Mouse (Mus musculus) adrenal gland, postnatal 4 days (tissue): ENCODE results near the gene 1700030J22Rik. TPM values are rescaled to one million over a fixed set of nuclear protein-coding genes. Genes with fewer than 3 reads are reported as not detected.
A peak's percentile ranks its signal among the peaks of the same experiment; 100 is the strongest.

Experiments used
- DNase-seq, 2 experiments: peaks; one replicate each; pipeline ENCODE4 v3.0.0; 2021 to 2022; ENCODE audit warnings: low spot score in 2 of 2, mixed read lengths in 2 of 2
- total RNA-seq, 2 experiments: library from RNA; stranded (reverse); gene quantifications; 2 replicates each; pipeline ENCODE4 v1.2.3; 2021

1700030J22Rik gene
- total RNA-seq, 2 experiments from 2014 or later, result 0.96 to 1.5 TPM

DNA sequence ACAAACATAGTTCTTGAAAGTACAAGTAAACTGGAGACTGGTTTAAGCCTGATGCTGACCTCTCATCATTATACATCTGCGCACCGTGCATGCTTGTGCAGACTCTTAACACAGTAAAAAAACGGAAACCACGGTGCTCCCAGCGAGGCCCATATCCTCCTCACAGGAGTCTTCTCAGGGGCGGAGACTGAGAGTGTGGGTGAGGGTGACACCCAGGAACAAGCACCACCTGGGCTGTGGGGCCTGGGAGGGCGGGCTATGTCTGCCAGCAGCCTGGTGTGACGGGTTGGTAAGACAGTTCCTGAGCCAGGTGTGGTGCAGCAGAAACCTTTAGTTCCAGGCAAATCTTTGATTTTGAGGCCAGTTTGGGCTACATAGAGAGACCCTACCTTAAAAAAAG is 26.3 kb downstream of the 1700030J22Rik start:
- DNase-seq, result no peak

DNA sequence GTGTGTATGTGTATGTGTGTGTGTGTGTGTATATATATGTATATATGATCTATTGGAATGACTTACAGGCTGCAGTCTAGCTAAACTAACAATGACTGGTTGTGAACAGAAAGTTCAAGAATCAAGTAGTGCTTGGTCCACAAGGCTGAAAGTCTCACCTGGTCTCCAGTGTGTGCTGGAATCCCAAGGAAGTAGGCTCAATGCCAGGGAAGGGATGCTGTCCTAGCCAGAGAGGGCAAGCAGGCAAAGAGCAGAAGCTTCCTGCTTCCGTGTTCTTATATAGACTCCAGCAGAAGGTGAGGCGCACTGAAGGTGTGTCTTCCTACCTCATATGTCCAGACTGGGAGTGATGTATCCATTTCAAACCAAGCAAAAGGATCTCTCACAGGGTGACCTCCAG is 27.0 kb downstream of the 1700030J22Rik start:
- DNase-seq, result no peak

DNA sequence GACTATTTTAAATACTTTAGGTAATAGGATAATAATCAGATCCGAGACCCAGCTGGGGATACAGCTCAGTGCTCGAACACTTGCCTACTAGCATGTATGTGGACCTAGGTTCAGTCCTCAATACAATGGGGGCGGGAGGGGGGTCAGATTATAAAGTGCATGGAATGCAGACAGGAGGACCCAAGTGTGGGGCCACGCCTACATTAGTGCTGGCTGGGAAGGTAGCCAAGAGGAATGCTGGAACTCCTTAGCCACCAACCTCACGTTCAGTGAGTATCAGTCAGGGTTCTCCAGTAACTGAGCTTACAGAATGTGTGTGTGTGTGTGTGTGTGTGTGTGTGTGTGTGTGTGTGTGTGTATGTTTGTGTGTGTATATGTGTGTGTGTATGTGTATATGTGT is 27.4 kb downstream of the 1700030J22Rik start:
- DNase-seq, result no peak

DNA sequence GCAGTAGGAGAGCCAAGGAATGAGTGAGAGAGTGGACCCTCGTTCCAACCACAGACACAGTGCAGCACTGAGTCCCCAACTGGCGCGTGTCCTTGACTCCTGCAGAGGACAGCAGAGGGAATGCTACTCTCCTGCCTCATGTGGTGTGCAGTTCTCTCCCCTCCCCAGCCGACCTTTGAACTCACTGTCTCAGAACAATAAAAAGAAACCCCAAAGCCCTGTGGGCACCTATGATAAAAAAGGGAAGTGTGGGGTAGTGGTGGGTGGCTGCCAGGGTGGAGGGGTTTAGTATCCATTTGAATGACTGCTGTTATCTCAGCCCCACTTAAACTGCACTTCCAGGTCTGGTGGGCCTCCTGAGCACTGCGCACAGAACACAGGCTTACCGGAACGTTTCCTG is 31.2 kb downstream of the 1700030J22Rik start:
- DNase-seq, result no peak

DNA sequence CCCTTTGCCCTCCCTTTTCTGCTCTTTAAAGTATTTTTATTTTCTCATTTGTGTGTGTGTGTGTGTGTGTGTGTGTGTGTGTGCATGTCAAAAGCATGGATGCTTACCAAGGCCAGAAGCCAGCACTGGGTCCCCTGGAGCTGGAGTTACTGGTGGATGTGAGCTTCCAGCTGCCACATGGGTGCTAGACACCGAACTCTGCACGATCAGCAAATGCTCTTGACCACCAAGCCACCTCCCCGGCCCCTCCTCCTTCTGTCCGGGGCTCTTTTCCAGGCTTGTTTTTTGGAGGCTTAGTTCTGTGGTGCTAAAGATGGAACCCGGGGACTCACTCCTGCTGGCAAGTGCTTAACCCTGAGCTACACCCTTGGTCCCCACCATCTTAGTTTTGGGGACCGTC is 31.9 kb downstream of the 1700030J22Rik start:
- no peak for DNase-seq

DNA sequence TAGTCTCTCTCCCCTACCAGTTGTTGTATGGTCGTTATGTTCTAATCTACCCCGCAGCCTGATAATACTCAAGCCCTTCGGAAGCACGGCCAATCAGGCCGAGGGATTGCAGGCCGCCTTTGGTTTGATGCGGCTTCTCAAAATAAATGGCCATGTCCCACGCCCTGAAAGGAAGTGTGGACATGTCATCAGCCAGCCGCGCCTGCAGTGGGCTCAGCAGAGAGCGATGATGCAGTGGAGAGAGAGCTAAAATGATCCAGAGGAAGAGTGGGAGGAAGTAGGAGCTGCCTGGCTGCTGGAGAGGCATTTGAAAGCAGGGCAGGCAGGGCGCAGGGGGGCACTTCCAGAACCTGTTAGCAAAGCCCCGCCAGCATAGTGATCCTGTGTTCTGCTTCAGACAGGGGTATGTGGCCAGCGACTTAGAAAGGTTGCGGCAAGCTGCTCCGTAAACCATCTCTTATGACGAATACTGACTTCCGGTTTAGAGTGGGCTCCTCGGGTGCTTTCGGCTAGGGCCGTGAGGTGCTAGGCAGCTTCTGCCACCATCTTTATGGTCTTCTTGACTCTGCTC is 32.4 kb downstream of the 1700030J22Rik start:
- no peak for DNase-seq

DNA sequence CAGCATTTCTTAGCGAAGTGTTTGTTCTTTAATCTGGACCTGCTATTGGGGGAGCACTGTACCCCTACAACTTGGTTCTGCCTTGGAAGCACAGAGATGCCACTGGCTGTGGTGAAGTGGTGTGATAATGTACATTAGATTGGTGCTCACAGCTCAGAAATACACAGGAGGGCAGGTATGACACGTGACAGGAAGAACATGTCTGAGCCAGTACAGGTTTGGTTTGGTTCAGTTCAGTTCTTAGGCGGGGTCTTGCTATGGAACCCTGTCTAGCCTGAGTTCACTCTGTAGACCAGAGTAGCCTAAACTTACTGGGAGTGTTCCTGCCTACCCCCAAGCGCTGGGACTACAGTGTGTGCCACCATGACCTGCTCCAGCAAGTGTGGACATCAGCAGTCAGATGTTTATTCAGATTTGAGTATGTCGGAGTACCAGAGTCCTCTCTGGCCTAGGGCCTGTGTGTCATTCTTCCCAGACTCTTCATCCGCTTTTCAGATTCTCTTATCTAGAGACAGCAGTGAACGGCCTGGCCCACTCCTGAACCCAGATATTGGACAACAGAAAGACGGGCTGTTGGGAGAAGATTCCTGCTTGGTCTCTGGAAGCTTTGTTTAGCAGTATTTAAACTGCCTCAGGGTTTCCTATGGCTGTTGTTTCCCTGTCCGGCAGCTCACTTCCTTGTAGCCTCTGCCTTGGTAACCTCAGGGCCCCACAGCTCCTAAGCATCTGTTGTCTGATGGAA is 33.4 kb downstream of the 1700030J22Rik start:
- no peak for DNase-seq

DNA sequence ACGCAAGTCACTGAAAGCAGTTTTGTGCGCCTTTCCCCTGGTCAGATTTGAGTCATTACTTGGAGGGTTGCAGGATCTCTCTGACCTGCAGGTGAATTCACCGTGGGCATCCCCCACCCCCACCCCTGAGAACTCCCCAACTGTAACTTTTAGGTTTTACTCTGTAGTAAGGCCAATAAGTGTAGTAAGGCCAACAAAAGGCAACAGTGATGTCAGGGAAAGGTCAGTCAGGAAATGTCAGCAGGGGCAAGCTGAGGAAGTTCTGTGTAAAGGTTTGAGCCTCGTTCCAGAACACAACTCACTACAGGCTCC is 34.4 kb downstream of the 1700030J22Rik start:
- DNase-seq, result no peak

DNA sequence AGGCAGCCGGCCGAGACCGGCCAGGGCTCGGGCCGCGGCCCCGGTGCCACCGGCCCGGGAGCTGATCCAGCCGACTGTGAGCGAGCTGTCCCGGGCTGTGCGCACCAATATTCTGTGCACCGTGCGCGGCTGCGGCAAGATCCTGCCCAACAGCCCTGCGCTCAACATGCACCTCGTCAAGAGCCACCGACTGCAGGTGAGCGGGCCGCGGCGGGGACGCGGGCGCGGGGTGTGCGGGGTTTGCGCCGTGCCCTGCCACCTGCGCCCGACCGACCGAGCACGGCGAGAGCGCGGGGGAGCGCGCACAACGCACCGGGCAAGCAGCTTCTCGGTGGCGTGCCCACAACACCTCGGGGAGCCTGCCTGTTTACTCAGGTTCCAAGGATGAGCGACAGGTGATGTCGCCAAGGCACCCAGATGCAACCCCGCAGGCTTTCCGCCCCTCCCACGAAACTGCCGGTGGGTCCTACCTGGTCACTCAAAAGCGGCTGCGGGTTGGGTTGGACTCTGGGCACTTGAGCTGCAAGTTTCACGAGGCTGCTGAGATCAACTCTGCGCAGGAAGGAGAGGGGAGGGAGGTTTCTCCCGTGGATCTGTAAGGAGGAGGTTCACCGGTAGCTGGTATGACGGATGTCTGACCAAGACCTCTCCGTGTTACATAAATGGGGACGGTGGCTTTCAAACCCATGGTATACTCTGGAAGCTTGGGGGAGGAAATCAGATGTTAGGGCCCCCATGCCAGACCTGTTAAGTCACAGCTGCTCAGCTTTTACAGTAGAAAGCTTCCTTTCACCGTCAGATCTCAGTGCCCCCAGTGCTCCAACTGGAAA is 35.0 kb downstream of the 1700030J22Rik start:
- DNase-seq, result no peak

DNA sequence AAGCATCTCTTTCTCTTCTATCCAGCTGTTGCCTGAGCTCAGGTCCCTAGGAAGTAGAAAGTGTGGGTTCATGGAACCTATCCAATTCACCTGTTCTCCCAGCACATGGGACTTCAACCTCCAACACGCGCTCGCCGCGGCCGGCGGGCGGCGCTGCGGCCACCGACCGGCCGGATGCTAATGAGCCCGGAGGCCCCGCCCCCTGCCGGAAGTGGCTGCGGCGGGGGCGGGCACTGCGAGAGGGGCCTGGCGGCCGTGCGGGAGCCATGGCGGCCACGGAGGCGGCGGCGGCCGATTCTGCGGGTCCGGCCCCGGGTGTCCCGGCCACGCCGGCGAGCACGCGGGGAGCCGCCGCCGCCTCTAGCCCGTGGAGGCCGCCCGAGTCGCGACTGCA is 35.6 kb downstream of the 1700030J22Rik start, which contains the start of gene Atmin:
Gene Atmin (plus strand): TSS at position 233 of the 394 bp plus-strand sequence.
- peak; percentile 71 to 75 for DNase-seq

DNA sequence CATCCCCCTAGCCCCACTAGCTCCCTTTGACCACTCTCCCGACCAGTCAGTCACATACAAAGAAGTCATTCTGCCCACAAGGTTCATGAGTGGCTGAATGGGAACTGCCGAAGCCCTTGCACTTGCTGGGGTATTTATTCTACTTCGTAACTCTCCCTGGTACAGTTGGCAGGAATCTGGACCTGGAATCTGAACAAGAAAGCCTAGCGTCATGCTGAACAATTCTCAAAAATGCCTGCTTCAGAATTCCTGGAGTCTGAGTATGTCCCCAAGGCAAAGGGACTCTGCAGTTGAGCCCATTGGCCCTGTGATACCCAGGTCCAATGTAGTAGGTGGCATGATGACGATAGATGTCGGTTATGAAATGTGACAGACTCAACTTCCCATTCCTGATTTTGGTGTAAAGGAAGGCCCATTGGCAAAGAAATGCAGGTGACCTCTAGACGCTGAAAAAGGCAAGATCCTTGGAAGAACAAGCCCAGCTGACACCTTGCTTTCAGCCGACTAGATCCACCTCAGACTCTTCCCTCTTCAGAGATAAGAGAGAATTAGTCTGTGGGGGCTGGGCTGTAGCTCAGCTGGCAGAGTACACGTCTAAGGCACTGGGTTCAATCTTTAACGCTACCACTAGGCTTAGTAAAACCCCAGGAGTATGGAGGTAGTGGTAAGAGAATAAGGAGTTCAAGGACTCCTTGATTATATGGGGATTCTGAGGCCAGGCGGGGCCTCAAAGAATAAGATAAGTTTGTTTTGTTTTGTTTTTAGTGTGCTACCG is 36.3 kb downstream of the 1700030J22Rik start:
- DNase-seq, result no peak

DNA sequence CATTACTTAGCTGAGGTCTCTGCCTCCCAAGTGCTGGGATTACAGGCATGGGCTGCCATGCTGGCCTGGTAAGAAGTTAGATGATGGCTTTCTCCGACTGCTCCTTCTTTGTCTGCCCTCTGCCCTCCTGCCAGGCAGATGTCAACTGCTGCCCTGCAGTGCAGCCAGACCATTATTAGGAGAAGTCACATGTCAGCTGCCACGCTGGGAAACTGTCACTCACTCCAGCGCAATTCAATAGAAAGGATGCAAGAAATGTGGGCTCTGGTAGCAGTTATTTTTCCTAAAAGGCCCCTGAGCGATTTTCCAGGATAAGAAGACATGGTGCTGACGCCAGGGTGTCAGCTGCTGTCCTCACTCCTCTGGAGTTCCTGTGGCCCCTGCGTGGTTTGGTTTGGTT is 43.3 kb downstream of the 1700030J22Rik start:
- DNase-seq, result no peak

DNA sequence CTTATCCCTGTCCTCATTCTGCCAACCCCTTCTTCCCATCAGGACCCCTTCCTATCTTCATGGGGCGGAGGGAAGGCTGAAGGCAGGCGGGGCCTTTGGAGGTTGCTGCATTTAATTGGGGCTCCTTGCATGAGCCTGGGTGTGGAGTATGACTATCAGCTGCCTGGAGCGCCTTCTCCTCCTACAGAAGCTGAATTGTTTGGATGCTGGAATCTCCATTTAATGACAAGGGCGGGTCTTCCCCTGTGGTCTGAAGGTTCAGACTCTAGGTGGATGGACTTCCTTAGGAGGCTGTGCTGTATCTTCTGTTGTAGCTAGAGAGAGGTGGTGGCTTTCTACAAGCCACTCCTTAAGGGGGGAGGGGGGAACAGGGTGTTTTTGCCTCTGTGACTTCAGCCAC is 43.8 kb downstream of the 1700030J22Rik start:
- DNase-seq, result no peak

DNA sequence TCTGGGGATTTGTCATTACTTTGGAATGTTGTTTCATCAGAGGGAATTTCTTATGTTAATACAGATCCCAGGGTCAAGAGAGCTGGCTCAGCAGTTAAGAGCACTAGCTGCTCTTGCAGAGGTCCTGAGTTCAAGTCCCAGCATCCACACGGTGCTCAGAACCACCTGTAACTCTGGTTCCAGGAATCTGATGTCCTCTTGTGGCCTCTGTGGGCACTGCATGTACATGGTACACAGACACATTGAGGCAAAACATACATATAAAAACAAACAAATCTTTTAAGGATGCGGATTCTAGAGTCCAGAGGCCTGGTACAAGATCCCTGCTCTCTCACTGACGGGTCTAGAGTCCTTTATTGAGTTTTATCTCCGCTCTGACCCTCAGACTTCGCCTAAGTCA is 50.2 kb downstream of the 1700030J22Rik start:
- DNase-seq, result no peak

DNA sequence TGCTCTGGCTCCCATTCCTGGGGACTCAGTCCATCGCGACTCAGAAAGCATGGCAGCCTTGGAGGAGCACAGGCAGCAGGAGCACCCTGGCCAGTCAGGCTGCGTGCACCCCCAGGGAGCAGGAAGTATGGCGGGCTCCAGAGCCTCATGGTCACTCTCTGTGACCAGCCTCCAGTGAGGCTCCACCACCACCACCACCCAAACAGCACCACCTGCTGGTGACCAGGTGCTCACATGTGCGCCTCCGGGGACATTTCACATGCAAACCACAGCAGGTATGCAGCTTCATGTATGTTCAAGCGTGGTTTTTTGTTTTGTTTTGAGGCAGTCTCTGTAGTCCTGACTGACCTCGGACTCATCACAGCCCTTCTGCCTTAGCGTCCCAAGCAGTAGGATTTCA is 50.9 kb downstream of the 1700030J22Rik start:
- no peak for DNase-seq

DNA sequence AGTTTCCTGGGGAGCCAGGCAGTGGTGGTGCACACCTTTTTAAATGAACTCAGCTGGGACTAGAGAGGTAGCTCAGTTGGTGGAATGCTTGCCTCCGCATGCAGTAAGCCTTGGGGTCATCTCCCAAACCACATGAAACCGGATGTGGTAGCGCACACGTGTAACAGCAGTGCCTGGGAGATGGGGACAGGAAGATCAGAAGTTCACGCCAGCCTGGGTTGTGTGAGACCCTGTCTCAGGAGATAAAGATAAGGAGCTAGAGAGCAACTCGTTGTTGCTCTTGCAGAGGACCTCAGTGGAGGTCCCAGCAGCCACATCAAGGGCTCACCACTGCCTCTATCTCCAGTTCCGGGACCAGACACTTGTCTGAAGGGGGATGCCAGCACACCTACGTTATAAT is 55.2 kb downstream of the 1700030J22Rik start:
- DNase-seq, result no peak

DNA sequence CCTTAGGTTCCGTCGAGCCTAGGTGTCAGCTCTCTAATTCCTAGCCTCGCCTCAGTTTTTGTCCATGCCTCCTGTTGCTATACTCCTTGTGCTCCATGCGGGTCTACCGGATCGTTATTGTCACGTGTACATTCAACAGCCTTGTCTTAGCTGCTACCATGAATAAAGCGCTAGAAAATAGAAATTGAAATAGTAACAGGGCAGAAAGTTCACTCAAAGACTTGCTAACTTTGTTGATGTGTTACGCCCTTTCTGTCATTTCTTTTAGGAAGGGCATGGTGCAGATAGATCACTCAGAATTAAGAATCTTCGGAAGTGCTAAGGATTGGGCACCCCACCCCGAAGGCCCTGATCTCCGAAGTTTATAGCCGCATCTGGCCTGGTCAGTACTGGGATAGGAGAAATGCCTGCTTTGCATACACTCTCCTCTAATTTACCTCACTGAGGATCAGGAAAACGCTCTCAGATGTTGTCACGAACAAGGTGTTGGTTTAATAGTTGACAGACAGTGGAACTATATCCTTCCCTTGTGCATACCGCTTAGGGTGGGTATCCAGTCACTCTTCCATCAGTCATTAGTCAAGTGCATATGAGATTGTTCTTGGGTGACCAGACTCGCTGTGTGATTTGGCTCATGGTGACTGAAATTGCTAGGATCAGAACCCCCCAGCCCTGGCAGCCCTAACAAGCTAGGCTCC is 56.5 kb downstream of the 1700030J22Rik start:
- DNase-seq, result no peak

DNA sequence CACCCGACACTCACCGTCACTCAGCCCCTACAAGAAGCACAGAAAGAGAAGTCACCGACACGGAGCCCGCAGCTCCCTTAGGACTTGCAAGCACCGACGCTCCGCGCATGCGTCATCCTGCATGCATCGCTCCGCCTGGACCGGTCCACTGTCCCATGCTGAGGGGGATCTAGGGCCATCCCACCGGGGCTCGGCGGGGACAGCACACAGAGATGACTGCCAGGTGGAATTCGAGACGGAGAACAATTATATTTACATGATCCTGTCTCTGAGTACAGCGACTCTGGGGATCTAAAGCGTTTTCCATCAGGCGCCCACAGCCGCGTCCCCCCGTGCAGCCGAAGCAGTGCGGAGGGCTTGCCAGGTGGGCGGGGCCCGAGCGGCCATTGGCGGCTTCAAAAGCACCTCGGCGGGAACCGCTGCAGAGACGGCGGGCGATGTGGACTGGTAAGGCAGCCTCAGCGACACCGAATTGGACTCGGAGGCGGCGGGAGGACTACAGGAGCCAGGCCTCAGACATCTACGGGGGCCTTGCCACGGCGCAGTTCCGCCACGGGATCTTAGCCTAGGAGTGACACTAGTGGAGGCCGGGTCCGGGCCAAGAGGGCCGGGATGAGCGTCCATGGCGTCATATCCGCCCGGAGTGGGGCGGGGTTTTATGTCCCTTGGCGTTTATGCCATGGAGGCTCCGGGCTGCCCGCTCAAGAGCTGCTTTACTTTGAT is 57.3 kb downstream of the 1700030J22Rik start, which contains the start of the genes Cmc2 and Cenpn:
Gene Cmc2 (minus strand): TSS at position 119 of the 723 bp plus-strand sequence.
Gene Cenpn (plus strand): TSS at position 394 of the 723 bp plus-strand sequence.
- DNase-seq, result peak; percentile 77 to 86

DNA sequence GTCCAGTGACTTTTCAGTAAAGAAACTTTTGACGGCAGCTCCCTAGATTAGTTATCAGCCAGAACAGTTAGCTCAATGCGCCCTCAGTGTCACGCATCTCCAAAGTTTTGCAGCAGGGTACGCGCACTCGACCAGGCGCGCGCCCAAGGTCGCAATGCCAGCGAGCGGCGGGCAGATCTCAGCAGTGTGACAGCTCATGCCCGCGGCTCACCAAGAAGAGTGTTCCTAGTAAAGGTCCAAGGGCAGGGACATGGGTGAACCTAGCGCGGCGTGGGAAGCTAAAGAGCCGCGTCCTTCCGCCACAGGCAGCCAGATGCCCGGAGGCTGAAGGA is 57.8 kb downstream of the 1700030J22Rik start:
- peak; percentile 32 to 57 for DNase-seq
